Mouse (Mus musculus): Measurements from ENCODE around the gene Dlg2.

GRCm38 (mm10) chr7:91557582-91557981 lies 1081.1 kb downstream of the Dlg2 start:
- TF ChIP-seq EP300 (IDR thresholded peaks at IDR 0.05; ENCODE audit: insufficient read depth, low read depth, low read length) (no peak), CTCF (IDR thresholded peaks at IDR 0.05) (no peak), POLR2A (IDR thresholded peaks at IDR 0.05; ENCODE audit: insufficient read depth, low read depth, low read length) (no peak)
